Mouse (Mus musculus): ENCODE measurements around the gene Mief1.
A peak's percentile ranks its signal among the peaks of the same experiment; 100 is the strongest.

Mief1 gene

GRCm38 (mm10) chr15:80228071-80228800, 5.6 kb upstream of the Mief1 start:
- DNase-seq, result no peak

- peak; percentile 47 for DNase-seq
Observed at GRCm38 (mm10) chr15:80232331-80232730, 1.5 kb upstream of the Mief1 start.

- DNase-seq, result no peak
Observed at GRCm38 (mm10) chr15:80233053-80233452, 765 bp upstream of the Mief1 start.

GRCm38 (mm10) chr15:80235535-80235934, 1.7 kb downstream of the Mief1 start, which contains the start of gene AC140267.1:
Gene AC140267.1 (plus strand): TSS chr15:80235835.
- no peak for DNase-seq

- no peak for DNase-seq
Observed at GRCm38 (mm10) chr15:80248135-80248534, 14.3 kb downstream of the Mief1 start.

- DNase-seq, result no peak
Observed at GRCm38 (mm10) chr15:80248596-80248995, 14.8 kb downstream of the Mief1 start.

- no peak for DNase-seq
Observed at GRCm38 (mm10) chr15:80249672-80250071, 15.9 kb downstream of the Mief1 start.

GRCm38 (mm10) chr15:80250586-80250985, 16.8 kb downstream of the Mief1 start:
- no peak for DNase-seq

GRCm38 (mm10) chr15:80253530-80253929, 19.7 kb downstream of the Mief1 start:
- DNase-seq, result peak; percentile 52

- DNase-seq, result peak; percentile 13
Observed at GRCm38 (mm10) chr15:80254207-80254606, 20.4 kb downstream of the Mief1 start.

GRCm38 (mm10) chr15:80254847-80255645, 21.2 kb downstream of the Mief1 start, which contains the start of gene Atf4:
Gene Atf4 (plus strand): TSS chr15:80255184.
- peak; percentile 99 for DNase-seq

GRCm38 (mm10) chr15:80255646-80256121, 21.9 kb downstream of the Mief1 start:
- peak; percentile 91 for DNase-seq

GRCm38 (mm10) chr15:80256242-80256641, 22.4 kb downstream of the Mief1 start:
- peak; percentile 8 for DNase-seq

GRCm38 (mm10) chr15:80256656-80257601, 23.1 kb downstream of the Mief1 start:
- no peak for DNase-seq

GRCm38 (mm10) chr15:80257602-80258239, 23.9 kb downstream of the Mief1 start:
- no peak for DNase-seq

- DNase-seq, result peak; percentile 17
Observed at GRCm38 (mm10) chr15:80258240-80259170, 24.7 kb downstream of the Mief1 start.

- no peak for DNase-seq
Observed at GRCm38 (mm10) chr15:80259406-80260045, 25.7 kb downstream of the Mief1 start.

GRCm38 (mm10) chr15:80260677-80261076, 26.9 kb downstream of the Mief1 start:
- peak; percentile 84 for DNase-seq

- DNase-seq, result no peak
Observed at GRCm38 (mm10) chr15:80261100-80261499, 27.3 kb downstream of the Mief1 start.

All from embryo, embryonic 11 days (tissue).